ENCODE assay signal across 16 mouse cellular contexts in genomic region chr9:108139169-108139962, GRCm38 (mm10). TPM values are rescaled to one million over a fixed set of nuclear protein-coding genes. Genes with fewer than 3 reads are reported as not detected.
A peak's percentile ranks its signal among the peaks of the same experiment; 100 is the strongest.
DNase-seq lines count a peak whose midpoint lies in the region; TF ChIP-seq lines count a peak whose summit lies in the region.
"Had no signal": no experiment of that assay in that cellular context is flagged by ENCODE, and none has a peak within 500 bp of the region (broad histone marks: within the 10 kb centered on the region; RNA-seq: fewer than 3 reads in every experiment).

No protein-coding gene starts in this region.

- DNase-seq in adrenal gland, adult 2 months = peak; percentile 21
- DNase-seq in adrenal gland, adult 8-10 months = no peak
- DNase-seq in left cerebral cortex, adult 2 months (ENCODE audit: extremely low spot score in 1 of 2, low spot score in 2 of 2) = no peak
- no peak for DNase-seq in left cerebral cortex, adult 18-20 months (ENCODE audit: low spot score in 2 of 2)
- peak; percentile 41 for DNase-seq in MN1 (ENCODE audit: low spot score)
- DNase-seq in cerebellum, adult 8-10 months = peak; percentile 92
- DNase-seq in testis, postnatal 10 days (ENCODE audit: low spot score) = no peak
- no peak for DNase-seq in T-cell, adult 2 months (ENCODE audit: low spot score)
- DNase-seq: forebrain, postnatal 0 days; gastrocnemius, postnatal 14 days; liver, embryonic 13.5 days had no signal

- TF ChIP-seq CTCF in left cerebral cortex, adult 2 months (IDR thresholded peaks at IDR 0.05) = no peak

- intact Hi-C loops in left cerebral cortex, adult 2 months (cut with DNase I) = loop anchor here (5.0 kb wide), 2 partner anchors 33 to 63 kb away; no protein-coding TSS in a partner anchor

- peak overlapping the region; percentile 84 for H3K27ac ChIP-seq in left cerebral cortex, adult 2 months
- H3K27ac ChIP-seq: liver, embryonic 13.5 days; midbrain, embryonic 12.5 days; neural tube, embryonic 13.5 days had no signal

- no peak overlapping the region for H3K4me3 ChIP-seq in left cerebral cortex, adult 2 months
- H3K4me3 ChIP-seq: erythroblast, embryonic 14.5 days; liver, embryonic 13.5 days; midbrain, embryonic 12.5 days; neural tube, embryonic 13.5 days had no signal

RNA-seq across cellular contexts. Expression of gene Apeh, which starts 45.0 kb away (rescaled TPM):
- 10 to 100 TPM; 90.2 to 91.6 TPM for total RNA-seq in adrenal gland, adult 2 months (2021)
- 96.2 and 121 TPM in 2 replicates for polyA plus RNA-seq in adrenal gland, adult 2 months (2012; rRNA removed)
- 100 to 1,000 TPM; 104 to 125 (median 109) TPM for total RNA-seq in adrenal gland, adult 8-10 months (2022)
- total RNA-seq in left cerebral cortex, adult 2 months (2021) = 10 to 100 TPM; 31.0 to 31.8 TPM
- 10 to 100 TPM; 29.2 to 32.2 TPM for total RNA-seq in left cerebral cortex, adult 18-20 months (2021)

RNA-seq across cellular contexts. Expression of gene Bsn, which starts 50.8 kb away (rescaled TPM):
- 1 to 10 TPM; 5.0 to 5.2 TPM for total RNA-seq in adrenal gland, adult 2 months (2021)
- polyA plus RNA-seq in adrenal gland, adult 2 months (2012; rRNA removed) = 4.1 and 4.3 TPM in 2 replicates
- total RNA-seq in adrenal gland, adult 8-10 months (2022) = 1 to 10 TPM; 3.7 to 6.8 (median 6.4) TPM
- 100 to 1,000 TPM; 300 to 320 TPM for total RNA-seq in left cerebral cortex, adult 2 months (2021)
- total RNA-seq in left cerebral cortex, adult 18-20 months (2021) = 100 to 1,000 TPM; 243 to 246 TPM

RNA-seq across cellular contexts. Expression of gene Rnf123, which starts 56.2 kb away (rescaled TPM):
- total RNA-seq in adrenal gland, adult 2 months (2021) = 10 to 100 TPM; 65.5 to 66.0 TPM
- 88.9 and 93.6 TPM in 2 replicates for polyA plus RNA-seq in adrenal gland, adult 2 months (2012; rRNA removed)
- total RNA-seq in adrenal gland, adult 8-10 months (2022) = 100 to 1,000 TPM in 1 of 4 experiments, 10 to 100 TPM in 3; 68.2 to 108 (median 86.5) TPM
- total RNA-seq in left cerebral cortex, adult 2 months (2021) = 100 to 1,000 TPM; 107 to 108 TPM
- 10 to 100 TPM; 83.8 to 86.7 TPM for total RNA-seq in left cerebral cortex, adult 18-20 months (2021)

RNA-seq across cellular contexts. Expression of gene Mst1, which starts 59.1 kb away (rescaled TPM):
- total RNA-seq in adrenal gland, adult 2 months (2021) = under 1 TPM; 0.17 to 0.86 TPM
- polyA plus RNA-seq in adrenal gland, adult 2 months (2012; rRNA removed) = 0.23 and 0.44 TPM in 2 replicates
- total RNA-seq in adrenal gland, adult 8-10 months (2022) = under 1 TPM in 1 of 4 experiments, not detected in 3; 0.10 TPM
- not detected for total RNA-seq in left cerebral cortex, adult 2 months (2021)
- not detected for total RNA-seq in left cerebral cortex, adult 18-20 months (2021)
- total RNA-seq: gastrocnemius, postnatal 14 days; hematopoietic stem cell, adult 5-6 weeks; left cerebral cortex, postnatal 10 days had no signal
- polyA plus RNA-seq: forebrain, postnatal 0 days had no signal

Comparison
In these comparisons a context has a peak if more than half of its experiments do, and no peak if none do; other contexts are left out.
1. DNase-seq: peak in adrenal gland, adult 2 months (single experiment), MN1 (single experiment) and cerebellum, adult 8-10 months (single experiment); none in adrenal gland, adult 8-10 months (single experiment), left cerebral cortex, adult 2 months (0 of 2), left cerebral cortex, adult 18-20 months (0 of 2), testis, postnatal 10 days (single experiment) and T-cell, adult 2 months (single experiment).
2. RNA of gene Bsn, which starts 50.8 kb away (total RNA-seq): 300 to 320 TPM in left cerebral cortex, adult 2 months and 243 to 246 TPM in left cerebral cortex, adult 18-20 months; 3.7 to 6.8 TPM in adrenal gland, adult 8-10 months and 5.0 to 5.2 TPM in adrenal gland, adult 2 months; every median in the first group is over 10 times any median in the second.